Mouse (Mus musculus): ENCODE data around the gene Stk33. TPM values are rescaled to one million over a fixed set of nuclear protein-coding genes. Genes with fewer than 3 reads are reported as not detected.
"Not testable (repeated sequence)": the region's sequence is repeated elsewhere in the genome, so short reads cannot be mapped to it uniquely, and the experiment has no call there.

Stk33 gene
- polyA plus RNA-seq, 1 experiment from 2014 or later, result 0.35 TPM

GRCm38 (mm10) chr7:109445012-109445411 lies 6.1 kb upstream of the Stk33 start:
- no peak overlapping the region for H3K4me2 ChIP-seq (replicated peaks)
- no peaks in the 10 kb centered on the region for H3K9me3 ChIP-seq
- 0 out of 2 replicates have a peak, but pooled peaks have one; percentile 45 for ATAC-seq
- H3K4me1 ChIP-seq (replicated peaks), result no peaks in the 10 kb centered on the region
- 0 out of 2 replicates have a peak, but pooled peaks cover under 1% of the 10 kb centered on the region for H3K27me3 ChIP-seq (replicated peaks)
- no peak overlapping the region for H3K9ac ChIP-seq
- no peak overlapping the region for H3K4me3 ChIP-seq (replicated peaks)
- H3K36me3 ChIP-seq, result no peaks in the 10 kb centered on the region
- 11% methylated on average over 6 of the region's 6 CpGs for WGBS
- no peak overlapping the region for H3K27ac ChIP-seq

- H3K4me2 ChIP-seq (replicated peaks), result no peak overlapping the region
- WGBS, result 55% methylated on average over 5 of the region's 5 CpGs
- peaks cover 12% of the 10 kb centered on the region; the same call in 1 of the 2 replicates for H3K27me3 ChIP-seq (replicated peaks)
- H3K36me3 ChIP-seq, result no peaks in the 10 kb centered on the region
- H3K9me3 ChIP-seq, result no peaks in the 10 kb centered on the region
- H3K4me1 ChIP-seq (replicated peaks), result peaks cover 8% of the 10 kb centered on the region; the same call in 1 of the 2 replicates
- no peak for ATAC-seq
- no peak overlapping the region for H3K27ac ChIP-seq
- no peak overlapping the region for H3K9ac ChIP-seq
- H3K4me3 ChIP-seq (replicated peaks), result no peak overlapping the region
Measured at GRCm38 (mm10) chr7:109442739-109443138, 3.9 kb upstream of the Stk33 start.

GRCm38 (mm10) chr7:109440697-109441269 lies 1.9 kb upstream of the Stk33 start:
- peaks cover 8% of the 10 kb centered on the region; the same call in 1 of the 2 replicates for H3K4me1 ChIP-seq (replicated peaks)
- no peak for ATAC-seq
- H3K27ac ChIP-seq, result no peak overlapping the region
- no peak overlapping the region for H3K4me3 ChIP-seq (replicated peaks)
- no peaks in the 10 kb centered on the region for H3K9me3 ChIP-seq
- H3K4me2 ChIP-seq (replicated peaks), result no peak overlapping the region
- H3K27me3 ChIP-seq (replicated peaks), result peaks cover 12% of the 10 kb centered on the region; the same call in 1 of the 2 replicates
- H3K36me3 ChIP-seq, result no peaks in the 10 kb centered on the region
- 81% methylated on average over 9 of the region's 9 CpGs for WGBS
- no peak overlapping the region for H3K9ac ChIP-seq

- Histone ChIP-seq H3K27ac (no peak overlapping the region), H3K9ac (no peak overlapping the region), H3K36me3 (no peaks in the 10 kb centered on the region), H3K9me3 (no peaks in the 10 kb centered on the region), H3K4me2 (replicated peaks) (no peak overlapping the region), H3K4me3 (replicated peaks) (no peak overlapping the region), H3K4me1 (replicated peaks) (no peaks in the 10 kb centered on the region), H3K27me3 (replicated peaks) (no peaks in the 10 kb centered on the region; the same call in 1 of the 2 replicates)
- no peak for ATAC-seq
- 42% methylated on average over 3 of the region's 3 CpGs for WGBS
Measured at GRCm38 (mm10) chr7:109424422-109425159, 14.3 kb downstream of the Stk33 start.

GRCm38 (mm10) chr7:109422803-109423202 lies 16.1 kb downstream of the Stk33 start:
- ATAC-seq, result no peak
- Histone ChIP-seq H3K4me3 (replicated peaks) (no peak overlapping the region), H3K36me3 (no peaks in the 10 kb centered on the region), H3K27ac (no peak overlapping the region), H3K9me3 (no peaks in the 10 kb centered on the region), H3K27me3 (replicated peaks) (no peaks in the 10 kb centered on the region; the same call in 1 of the 2 replicates), H3K4me2 (replicated peaks) (no peak overlapping the region), H3K4me1 (replicated peaks) (no peaks in the 10 kb centered on the region), H3K9ac (no peak overlapping the region)
- WGBS, result 77% methylated on average over 8 of the region's 8 CpGs

GRCm38 (mm10) chr7:109405491-109405890 lies 33.4 kb downstream of the Stk33 start:
- Histone ChIP-seq H3K4me1 (replicated peaks) (no peaks in the 10 kb centered on the region), H3K9ac (no peak overlapping the region), H3K4me2 (replicated peaks) (no peak overlapping the region), H3K27me3 (replicated peaks) (no peaks in the 10 kb centered on the region), H3K4me3 (replicated peaks) (no peak overlapping the region), H3K36me3 (no peaks in the 10 kb centered on the region), H3K27ac (no peak overlapping the region), H3K9me3 (no peaks in the 10 kb centered on the region)
- WGBS, result 67% methylated on average over 7 of the region's 7 CpGs
- no peak for ATAC-seq

GRCm38 (mm10) chr7:109399299-109399698 lies 39.6 kb downstream of the Stk33 start:
- Histone ChIP-seq H3K4me1 (replicated peaks) (no peaks in the 10 kb centered on the region), H3K27ac (no peak overlapping the region), H3K27me3 (replicated peaks) (no peaks in the 10 kb centered on the region), H3K9me3 (no peaks in the 10 kb centered on the region), H3K4me2 (replicated peaks) (no peak overlapping the region), H3K9ac (no peak overlapping the region), H3K36me3 (no peaks in the 10 kb centered on the region), H3K4me3 (replicated peaks) (no peak overlapping the region)
- ATAC-seq, result no peak
- 64% methylated on average over 3 of the region's 3 CpGs for WGBS

GRCm38 (mm10) chr7:109381131-109381530 lies 57.8 kb downstream of the Stk33 start:
- 70% methylated on average over 1 of the region's 1 CpGs for WGBS
- no peak for ATAC-seq

GRCm38 (mm10) chr7:109373556-109373955 lies 65.3 kb downstream of the Stk33 start:
- ATAC-seq; H3K27ac ChIP-seq; H3K36me3 ChIP-seq; H3K4me2 ChIP-seq (replicated peaks); H3K9me3 ChIP-seq; H3K4me1 ChIP-seq (replicated peaks); H3K9ac ChIP-seq; H3K27me3 ChIP-seq (replicated peaks); H3K4me3 ChIP-seq (replicated peaks): not testable (repeated sequence)
- WGBS, result 88% methylated on average over 6 of the region's 6 CpGs

More at GRCm38 (mm10) chr7:109381131-109381530, 57.8 kb downstream of the Stk33 start:
- H3K4me3 ChIP-seq (replicated peaks), result no peak overlapping the region
- no peaks in the 10 kb centered on the region for H3K36me3 ChIP-seq
- no peak overlapping the region for H3K4me2 ChIP-seq (replicated peaks)
- no peaks in the 10 kb centered on the region for H3K9me3 ChIP-seq
- H3K27me3 ChIP-seq (replicated peaks), result no peaks in the 10 kb centered on the region
- no peak overlapping the region for H3K27ac ChIP-seq
- H3K9ac ChIP-seq, result no peak overlapping the region
- H3K4me1 ChIP-seq (replicated peaks), result no peaks in the 10 kb centered on the region

GRCm38 (mm10) chr7:109358435-109359187 lies 80.3 kb downstream of the Stk33 start:
- no peak overlapping the region for H3K4me3 ChIP-seq (replicated peaks)
- ATAC-seq, result no peak
- H3K9me3 ChIP-seq, result no peaks in the 10 kb centered on the region
- H3K4me1 ChIP-seq (replicated peaks), result no peaks in the 10 kb centered on the region
- no peak overlapping the region for H3K9ac ChIP-seq
- no peak overlapping the region for H3K27ac ChIP-seq
- WGBS, result 75% methylated on average over 5 of the region's 5 CpGs
- no peaks in the 10 kb centered on the region for H3K27me3 ChIP-seq (replicated peaks)
- H3K36me3 ChIP-seq, result no peaks in the 10 kb centered on the region
- no peak overlapping the region for H3K4me2 ChIP-seq (replicated peaks)

GRCm38 (mm10) chr7:109357877-109358276 lies 81.0 kb downstream of the Stk33 start:
- Histone ChIP-seq H3K9me3 (no peaks in the 10 kb centered on the region), H3K4me1 (replicated peaks) (no peaks in the 10 kb centered on the region), H3K9ac (no peak overlapping the region), H3K36me3 (no peaks in the 10 kb centered on the region), H3K4me2 (replicated peaks) (no peak overlapping the region), H3K27me3 (replicated peaks) (no peaks in the 10 kb centered on the region), H3K4me3 (replicated peaks) (no peak overlapping the region), H3K27ac (no peak overlapping the region)
- WGBS, result 50% methylated on average over 1 of the region's 1 CpGs
- no peak for ATAC-seq

GRCm38 (mm10) chr7:109347241-109347640 lies 91.6 kb downstream of the Stk33 start:
- H3K4me2 ChIP-seq (replicated peaks), result no peak overlapping the region
- no peak for ATAC-seq
- H3K27me3 ChIP-seq (replicated peaks), result no peaks in the 10 kb centered on the region
- no peak overlapping the region for H3K4me3 ChIP-seq (replicated peaks)
- no peak overlapping the region for H3K27ac ChIP-seq
- no peak overlapping the region for H3K9ac ChIP-seq
- no peaks in the 10 kb centered on the region for H3K36me3 ChIP-seq
- no peaks in the 10 kb centered on the region for H3K9me3 ChIP-seq
- WGBS, result 74% methylated on average over 3 of the region's 3 CpGs
- H3K4me1 ChIP-seq (replicated peaks), result no peaks in the 10 kb centered on the region
